Mouse (Mus musculus): ENCODE measurements around the gene Olfr153. TPM values are rescaled to one million over a fixed set of nuclear protein-coding genes. Genes with fewer than 3 reads are reported as not detected.
A peak's percentile ranks its signal among the peaks of the same experiment; 100 is the strongest.
"Not testable (repeated sequence)": the region's sequence is repeated elsewhere in the genome, so short reads cannot be mapped to it uniquely, and the experiment has no call there.

Gene Olfr153
- polyA plus RNA-seq, 1 experiment from 2014 or later, result not detected

DNA sequence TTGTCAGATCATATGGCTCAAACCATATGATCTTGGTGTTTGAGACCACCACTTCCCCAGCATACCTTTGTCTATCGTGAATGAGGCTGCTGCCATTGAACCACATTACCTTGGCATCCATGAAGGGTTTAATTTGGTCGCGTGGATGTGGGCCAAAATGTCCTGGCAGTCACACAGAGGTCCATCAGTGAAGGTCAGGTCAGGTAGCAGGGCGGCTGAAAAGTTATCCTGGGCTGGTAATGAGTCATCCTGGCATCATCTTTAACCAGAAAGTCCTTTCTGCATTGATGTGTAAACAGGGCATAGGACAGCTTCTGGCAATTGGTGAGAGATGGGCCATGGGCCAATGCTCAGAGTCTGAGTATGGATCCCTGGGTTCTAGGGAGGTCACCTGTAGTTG, 10.9 kb upstream of the Olfr153 start:
- no peaks in the 10 kb centered on the region for H3K27me3 ChIP-seq (ENCODE audit: insufficient read depth, low read length)
- H3K27ac ChIP-seq, result no peak overlapping the region
- WGBS, result 93% methylated on average over 4 of the region's 4 CpGs
- no peak for DNase-seq (ENCODE audit: low spot score)
- TF ChIP-seq CTCF (IDR thresholded peaks at IDR 0.05; ENCODE audit: low read depth), result no peak
- H3K4me3 ChIP-seq (replicated peaks; ENCODE audit: low read depth, low read length), result no peak overlapping the region
- ATAC-seq (replicated peaks; ENCODE audit: low FRiP score, low read depth), result no peak
- H3K4me2 ChIP-seq (ENCODE audit: low read length), result no peak overlapping the region
- no peaks in the 10 kb centered on the region for H3K9me3 ChIP-seq (replicated peaks; ENCODE audit: low read length)
- H3K4me1 ChIP-seq (replicated peaks; ENCODE audit: insufficient read depth, low read length), result no peaks in the 10 kb centered on the region
- no peak overlapping the region for H3K9ac ChIP-seq (ENCODE audit: low read depth, low read length)
- no peaks in the 10 kb centered on the region for H3K36me3 ChIP-seq (ENCODE audit: insufficient read depth, low read length)

DNA sequence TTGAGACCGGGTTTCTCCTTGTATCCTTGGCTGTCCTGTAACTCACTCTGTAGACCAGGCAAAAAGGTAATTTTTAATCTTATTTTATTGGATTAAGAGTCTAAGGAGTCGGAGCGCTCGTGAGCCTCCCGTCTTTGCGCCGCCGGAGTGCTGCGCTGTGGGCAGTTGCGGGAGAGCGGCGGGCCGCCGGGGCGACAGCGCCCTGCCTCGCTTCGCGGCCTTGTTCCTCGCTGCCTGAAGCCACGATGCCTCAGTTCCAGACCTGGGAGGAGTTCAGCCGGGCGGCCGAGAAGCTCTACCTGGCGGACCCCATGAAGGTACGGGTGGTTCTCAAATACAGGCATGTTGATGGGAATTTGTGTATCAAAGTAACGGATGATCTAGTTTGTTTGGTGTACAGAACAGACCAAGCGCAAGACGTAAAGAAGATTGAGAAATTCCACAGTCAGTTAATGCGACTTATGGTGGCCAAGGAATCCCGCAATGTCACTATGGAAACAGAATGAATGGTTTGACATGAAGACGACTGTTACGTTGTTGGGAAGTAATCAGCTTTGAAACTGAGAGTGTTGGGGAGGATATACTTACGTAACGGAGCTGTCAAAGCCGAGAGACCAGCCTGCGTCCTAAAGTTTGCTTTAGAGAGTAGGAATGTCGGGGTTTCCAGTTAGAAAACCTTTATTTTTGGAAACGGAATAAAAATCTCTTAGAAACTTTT, 5.5 kb upstream of the Olfr153 start:
- H3K9ac ChIP-seq (ENCODE audit: low read depth, low read length); DNase-seq (ENCODE audit: low spot score); H3K4me3 ChIP-seq (replicated peaks; ENCODE audit: low read depth, low read length); H3K36me3 ChIP-seq (ENCODE audit: insufficient read depth, low read length); H3K4me1 ChIP-seq (replicated peaks; ENCODE audit: insufficient read depth, low read length); H3K27me3 ChIP-seq (ENCODE audit: insufficient read depth, low read length); H3K27ac ChIP-seq; H3K9me3 ChIP-seq (replicated peaks; ENCODE audit: low read length): not testable (repeated sequence)
- H3K4me2 ChIP-seq (ENCODE audit: low read length), result peak overlapping the region; percentile 25; the same call in 1 of the 2 replicates
- WGBS, result 37% methylated on average over 38 of the region's 39 CpGs
- 0 out of 2 replicates have a peak, but pooled peaks have one; percentile 43 for ATAC-seq (replicated peaks; ENCODE audit: low FRiP score, low read depth)

DNA sequence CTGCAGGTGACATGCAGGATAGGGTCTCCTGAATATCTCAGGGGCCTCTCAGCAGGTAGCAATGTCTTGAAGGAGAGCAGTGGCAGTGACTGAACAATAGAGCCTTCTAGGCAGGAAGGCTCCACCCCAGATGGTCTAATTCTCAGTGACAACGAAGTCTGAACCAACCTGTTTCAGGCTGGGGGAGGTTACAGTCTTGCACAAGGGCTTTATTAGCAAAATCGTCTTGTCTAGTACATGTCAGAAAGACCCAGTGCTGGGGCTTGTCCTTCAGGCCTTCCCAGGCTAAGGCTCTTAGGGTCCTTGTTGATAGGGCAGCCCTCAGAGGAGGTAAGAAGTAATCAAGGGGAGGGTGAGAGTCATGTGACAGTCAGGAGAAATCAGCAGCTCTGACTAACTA, 3.2 kb downstream of the Olfr153 start:
- H3K9me3 ChIP-seq (replicated peaks; ENCODE audit: low read length), result no peaks in the 10 kb centered on the region
- no peaks in the 10 kb centered on the region for H3K36me3 ChIP-seq (ENCODE audit: insufficient read depth, low read length)
- H3K27ac ChIP-seq, result no peak overlapping the region
- no peak overlapping the region for H3K9ac ChIP-seq (ENCODE audit: low read depth, low read length)
- H3K4me2 ChIP-seq (ENCODE audit: low read length), result no peak overlapping the region
- H3K27me3 ChIP-seq (ENCODE audit: insufficient read depth, low read length), result no peaks in the 10 kb centered on the region
- ATAC-seq (replicated peaks; ENCODE audit: low FRiP score, low read depth) (no peak), DNase-seq (ENCODE audit: low spot score) (no peak)
- no peaks in the 10 kb centered on the region for H3K4me1 ChIP-seq (replicated peaks; ENCODE audit: insufficient read depth, low read length)
- TF ChIP-seq CTCF (IDR thresholded peaks at IDR 0.05; ENCODE audit: low read depth), result no peak
- 35% methylated on average over 2 of the region's 2 CpGs for WGBS
- H3K4me3 ChIP-seq (replicated peaks; ENCODE audit: low read depth, low read length), result no peak overlapping the region

DNA sequence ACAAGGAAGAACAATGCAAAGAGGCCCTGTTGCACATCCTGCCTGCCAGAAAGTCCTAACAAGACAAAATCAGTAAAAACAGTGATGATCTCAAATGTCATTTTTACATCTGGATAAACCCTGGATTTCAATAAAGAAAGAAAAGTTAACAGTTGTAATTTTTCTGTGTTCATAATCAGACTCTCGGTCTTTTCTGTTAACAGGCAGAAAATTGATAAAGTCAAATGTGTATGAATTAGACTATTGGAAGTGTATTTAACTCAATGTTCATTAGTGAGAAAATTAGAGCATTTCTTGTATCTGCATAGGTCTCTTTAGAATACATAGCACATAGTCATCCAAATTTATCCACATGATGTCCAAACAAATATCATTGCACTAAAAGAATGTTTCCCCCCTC, 13.8 kb downstream of the Olfr153 start, which contains the start of gene Olfr1128:
Gene Olfr1128 (minus strand): TSS at position 101 of the 400 bp plus-strand sequence.
- ATAC-seq (replicated peaks; ENCODE audit: low FRiP score, low read depth) (no peak), DNase-seq (ENCODE audit: low spot score) (no peak)
- Histone ChIP-seq H3K9ac (ENCODE audit: low read depth, low read length) (no peak within 1 kb of the TSS), H3K4me3 (replicated peaks; ENCODE audit: low read depth, low read length) (no peak within 1 kb of the TSS), H3K27me3 (ENCODE audit: insufficient read depth, low read length) (no peaks in the 10 kb centered on the region), H3K4me2 (ENCODE audit: low read length) (no peak within 1 kb of the TSS), H3K36me3 (ENCODE audit: insufficient read depth, low read length) (no peaks in the 10 kb centered on the region), H3K27ac (no peak within 1 kb of the TSS), H3K4me1 (replicated peaks; ENCODE audit: insufficient read depth, low read length) (no peaks in the 10 kb centered on the region), H3K9me3 (replicated peaks; ENCODE audit: low read length) (no peaks in the 10 kb centered on the region)
- TF ChIP-seq CTCF (IDR thresholded peaks at IDR 0.05; ENCODE audit: low read depth), result no peak
- 87% methylated on average over 1 of the region's 1 CpGs for WGBS

DNA sequence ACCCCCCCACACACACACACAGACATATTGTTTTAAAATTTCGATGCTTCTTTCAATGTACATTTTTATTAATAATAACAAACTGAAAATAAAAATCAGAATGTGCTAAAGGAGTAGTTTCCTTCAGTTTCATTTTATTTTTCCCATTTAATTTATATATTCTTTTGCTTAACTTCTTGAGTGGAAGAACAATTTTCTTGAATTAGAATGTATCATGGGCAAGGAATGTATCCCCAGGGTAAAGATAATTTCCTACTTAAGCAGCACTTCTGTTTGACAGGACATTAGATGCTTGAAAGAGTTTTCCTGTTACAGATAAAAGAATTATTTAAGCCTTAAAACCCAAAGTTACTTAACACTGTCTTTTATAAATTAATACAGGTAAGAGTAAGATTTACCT, 42.0 kb downstream of the Olfr153 start, which contains the start of gene Olfr1129:
Gene Olfr1129 (plus strand): TSS at position 301 of the 400 bp plus-strand sequence.
- not testable (repeated sequence) for H3K9ac ChIP-seq (ENCODE audit: low read depth, low read length); H3K27ac ChIP-seq; H3K4me1 ChIP-seq (replicated peaks; ENCODE audit: insufficient read depth, low read length); H3K4me2 ChIP-seq (ENCODE audit: low read length); DNase-seq (ENCODE audit: low spot score); H3K27me3 ChIP-seq (ENCODE audit: insufficient read depth, low read length); ATAC-seq (replicated peaks; ENCODE audit: low FRiP score, low read depth); H3K4me3 ChIP-seq (replicated peaks; ENCODE audit: low read depth, low read length); H3K36me3 ChIP-seq (ENCODE audit: insufficient read depth, low read length); H3K9me3 ChIP-seq (replicated peaks; ENCODE audit: low read length)
- WGBS, result 70% methylated on average over 1 of the region's 1 CpGs

Other genes starting within 250 kb of the Olfr153 start
- not detected in 2 replicates for gene Olfr1118, start 224.2 kb upstream of the Olfr153 start, polyA plus RNA-seq (2015; fragmentation: Nextera tagmentation; extraction: Ambion mirVana)
- not detected in 2 replicates for gene Olfr1120, start 177.0 kb upstream of the Olfr153 start, polyA plus RNA-seq (2015; fragmentation: Nextera tagmentation; extraction: Ambion mirVana)
- not detected in 2 replicates for gene Olfr1121, start 161.9 kb upstream of the Olfr153 start, polyA plus RNA-seq (2015; fragmentation: Nextera tagmentation; extraction: Ambion mirVana)
- not detected in 2 replicates for gene Olfr1122, start 145.9 kb upstream of the Olfr153 start, polyA plus RNA-seq (2015; fragmentation: Nextera tagmentation; extraction: Ambion mirVana)
- not detected in 2 replicates for gene Olfr1123, start 115.2 kb upstream of the Olfr153 start, polyA plus RNA-seq (2015; fragmentation: Nextera tagmentation; extraction: Ambion mirVana)
- gene Olfr1124, start 101.5 kb upstream of the Olfr153 start, polyA plus RNA-seq (2015; fragmentation: Nextera tagmentation; extraction: Ambion mirVana), result 0.05 TPM in 1 of 2 replicates, not detected in the other
- not detected in 2 replicates for gene Olfr1126, start 77.8 kb upstream of the Olfr153 start, polyA plus RNA-seq (2015; fragmentation: Nextera tagmentation; extraction: Ambion mirVana)
- gene Pramel7, start 34.7 kb upstream of the Olfr153 start, polyA plus RNA-seq (2015; fragmentation: Nextera tagmentation; extraction: Ambion mirVana), result not detected in 2 replicates
- gene Pramel6, start 25.2 kb upstream of the Olfr153 start, polyA plus RNA-seq (2015; fragmentation: Nextera tagmentation; extraction: Ambion mirVana), result not detected in 2 replicates
- gene Olfr1128, start 13.7 kb downstream of the Olfr153 start, polyA plus RNA-seq (2015; fragmentation: Nextera tagmentation; extraction: Ambion mirVana), result not detected in 2 replicates
- not detected in 2 replicates for gene Olfr1129, start 42.1 kb downstream of the Olfr153 start, polyA plus RNA-seq (2015; fragmentation: Nextera tagmentation; extraction: Ambion mirVana)
- gene Olfr1130, start 74.4 kb downstream of the Olfr153 start, polyA plus RNA-seq (2015; fragmentation: Nextera tagmentation; extraction: Ambion mirVana), result not detected in 2 replicates
- not detected in 2 replicates for gene Olfr1131, start 95.3 kb downstream of the Olfr153 start, polyA plus RNA-seq (2015; fragmentation: Nextera tagmentation; extraction: Ambion mirVana)
- gene Olfr1132, start 105.7 kb downstream of the Olfr153 start, polyA plus RNA-seq (2015; fragmentation: Nextera tagmentation; extraction: Ambion mirVana), result not detected in 2 replicates
- not detected in 2 replicates for gene Olfr1133, start 115.6 kb downstream of the Olfr153 start, polyA plus RNA-seq (2015; fragmentation: Nextera tagmentation; extraction: Ambion mirVana)
- not detected in 2 replicates for gene Olfr1134, start 126.7 kb downstream of the Olfr153 start, polyA plus RNA-seq (2015; fragmentation: Nextera tagmentation; extraction: Ambion mirVana)
- not detected in 2 replicates for gene Olfr1135, start 141.9 kb downstream of the Olfr153 start, polyA plus RNA-seq (2015; fragmentation: Nextera tagmentation; extraction: Ambion mirVana)
- gene Olfr1136, start 162.2 kb downstream of the Olfr153 start, polyA plus RNA-seq (2015; fragmentation: Nextera tagmentation; extraction: Ambion mirVana), result not detected in 2 replicates
- not detected in 2 replicates for gene Olfr1137, start 181.4 kb downstream of the Olfr153 start, polyA plus RNA-seq (2015; fragmentation: Nextera tagmentation; extraction: Ambion mirVana)
- not detected in 2 replicates for gene Olfr1138, start 208.2 kb downstream of the Olfr153 start, polyA plus RNA-seq (2015; fragmentation: Nextera tagmentation; extraction: Ambion mirVana)
- not detected in 2 replicates for gene Olfr1140, start 212.0 kb downstream of the Olfr153 start, polyA plus RNA-seq (2015; fragmentation: Nextera tagmentation; extraction: Ambion mirVana)
- gene Olfr1141, start 222.2 kb downstream of the Olfr153 start, polyA plus RNA-seq (2015; fragmentation: Nextera tagmentation; extraction: Ambion mirVana), result not detected in 2 replicates
- not detected in 2 replicates for gene Olfr152, start 247.7 kb downstream of the Olfr153 start, polyA plus RNA-seq (2015; fragmentation: Nextera tagmentation; extraction: Ambion mirVana)

All from kidney, postnatal 0 days (tissue).